Mouse (Mus musculus): ENCODE results near the gene Prkcg.

Gene Prkcg

DNA sequence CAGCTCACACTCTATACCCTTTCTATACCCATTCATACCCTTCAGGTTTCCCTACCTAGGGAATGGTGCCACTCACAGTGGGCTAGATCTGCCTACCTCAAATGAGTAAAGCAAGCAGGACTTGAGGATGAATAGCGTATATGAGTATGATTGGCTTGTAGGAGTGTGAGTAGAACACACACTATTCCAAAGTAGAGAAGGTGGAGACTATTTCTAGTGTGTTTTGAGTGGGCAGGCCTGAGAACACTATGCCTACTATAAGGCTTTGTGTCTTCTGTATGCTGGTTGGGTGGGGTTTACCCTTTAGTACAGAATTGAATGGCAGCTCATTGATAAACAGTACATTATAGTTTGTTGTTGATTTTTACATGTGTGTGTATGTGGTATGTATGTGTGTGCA lies 34.8 kb downstream of the Prkcg start:
- DNase-seq (ENCODE audit: low spot score): no peak

DNA sequence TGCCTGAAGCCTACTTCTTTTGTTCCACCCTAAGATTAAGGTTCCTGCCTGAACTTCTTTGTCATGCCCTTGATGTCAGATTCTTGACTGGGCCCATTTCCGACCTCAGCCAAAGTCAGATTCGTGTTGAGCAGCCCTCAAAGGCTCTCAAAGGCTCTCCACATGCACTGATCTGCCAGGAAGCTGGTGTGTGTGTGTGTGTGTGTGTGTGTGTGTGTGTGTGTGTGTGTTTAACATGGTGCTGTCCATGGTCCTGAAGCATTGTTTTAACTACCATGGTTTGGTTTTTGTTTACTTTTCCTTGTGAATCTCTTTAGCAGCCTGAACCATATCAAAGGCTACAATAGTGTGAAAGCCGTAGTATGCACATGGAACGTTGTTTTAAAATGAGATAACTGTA lies 39.0 kb downstream of the Prkcg start:
- no peak for DNase-seq (ENCODE audit: low spot score)

DNA sequence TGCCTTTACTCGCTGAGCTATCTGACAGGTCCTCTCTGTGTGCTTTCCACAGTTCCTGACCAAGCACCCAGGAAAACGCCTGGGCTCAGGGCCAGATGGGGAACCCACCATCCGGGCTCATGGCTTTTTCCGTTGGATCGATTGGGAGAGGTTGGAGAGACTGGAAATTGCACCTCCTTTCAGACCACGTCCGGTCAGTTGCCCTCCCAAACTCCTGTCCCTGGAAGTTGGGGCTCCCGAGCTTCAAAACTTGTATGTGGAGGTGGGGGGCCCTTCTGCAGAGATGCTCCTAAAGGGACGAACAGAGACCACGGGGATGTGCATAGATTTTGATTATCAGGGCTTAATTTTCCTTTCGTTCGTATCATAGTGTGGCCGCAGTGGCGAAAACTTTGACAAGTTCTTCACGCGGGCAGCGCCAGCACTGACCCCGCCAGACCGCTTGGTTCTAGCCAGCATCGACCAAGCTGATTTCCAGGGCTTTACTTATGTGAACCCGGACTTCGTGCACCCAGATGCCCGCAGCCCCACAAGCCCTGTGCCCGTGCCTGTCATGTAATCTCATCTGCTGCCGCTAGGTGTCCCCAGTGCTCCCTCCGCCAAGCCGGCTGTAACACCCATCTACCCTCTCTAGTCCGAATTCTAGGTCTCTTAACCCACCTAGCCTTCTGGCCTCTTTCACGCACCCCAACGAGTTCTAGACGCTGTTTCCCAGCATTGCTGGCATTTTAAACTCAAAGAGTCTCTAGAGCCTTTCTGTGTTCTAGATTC lies 41.0 kb downstream of the Prkcg start:
- DNase-seq (ENCODE audit: low spot score): peak; percentile 45

DNA sequence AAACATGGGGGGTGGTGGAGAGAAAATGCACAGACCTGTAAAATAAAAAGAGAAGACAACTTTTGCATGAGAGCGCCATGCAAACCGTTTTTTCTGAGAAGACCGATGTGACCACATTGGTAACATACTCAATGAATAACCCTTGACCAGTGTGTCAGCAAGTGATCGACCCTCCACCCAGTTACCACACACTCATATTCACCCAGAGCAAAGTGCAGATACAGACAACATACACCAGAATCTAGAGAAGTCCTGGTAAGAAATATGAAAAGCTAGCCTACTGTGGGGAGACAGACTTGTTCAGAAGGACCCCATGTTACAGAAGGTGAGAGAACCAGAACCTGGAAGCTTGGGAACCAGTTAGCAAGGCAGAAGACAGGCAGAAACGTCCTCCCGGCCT lies 42.2 kb downstream of the Prkcg start:
- DNase-seq (ENCODE audit: low spot score): no peak

DNA sequence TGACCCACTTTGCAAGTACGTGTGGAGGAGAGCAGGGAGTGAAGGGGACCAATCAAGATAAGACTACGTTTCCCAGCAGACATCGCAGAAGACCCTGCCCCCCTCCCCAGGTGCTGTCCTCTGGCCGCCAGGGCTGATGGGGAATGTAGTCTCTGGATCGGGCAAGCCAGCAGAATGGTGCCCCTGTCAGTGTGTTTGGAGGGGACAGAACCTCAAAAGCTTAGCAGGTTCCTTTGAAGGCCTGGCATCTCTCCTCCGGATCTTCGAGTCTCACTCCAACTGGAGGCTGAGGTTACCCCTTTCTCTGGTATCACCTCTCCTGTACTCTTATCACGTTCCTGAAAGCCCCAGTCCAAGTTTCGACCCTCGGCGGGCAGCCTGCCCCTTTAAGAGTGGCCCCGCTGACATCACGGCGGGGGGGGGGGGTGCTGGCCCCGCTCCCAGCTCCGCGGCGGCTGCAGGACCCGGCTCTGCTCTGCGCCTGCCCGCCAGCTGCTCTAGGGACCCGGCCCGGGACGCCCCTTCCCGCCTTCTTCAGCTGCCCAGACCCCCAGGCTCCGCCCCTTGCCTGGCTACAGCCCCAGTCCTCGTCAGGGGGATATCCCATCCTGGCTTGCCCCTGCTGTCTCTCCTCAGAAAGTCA lies 42.7 kb downstream of the Prkcg start:
- DNase-seq (ENCODE audit: low spot score): peak; percentile 44

DNA sequence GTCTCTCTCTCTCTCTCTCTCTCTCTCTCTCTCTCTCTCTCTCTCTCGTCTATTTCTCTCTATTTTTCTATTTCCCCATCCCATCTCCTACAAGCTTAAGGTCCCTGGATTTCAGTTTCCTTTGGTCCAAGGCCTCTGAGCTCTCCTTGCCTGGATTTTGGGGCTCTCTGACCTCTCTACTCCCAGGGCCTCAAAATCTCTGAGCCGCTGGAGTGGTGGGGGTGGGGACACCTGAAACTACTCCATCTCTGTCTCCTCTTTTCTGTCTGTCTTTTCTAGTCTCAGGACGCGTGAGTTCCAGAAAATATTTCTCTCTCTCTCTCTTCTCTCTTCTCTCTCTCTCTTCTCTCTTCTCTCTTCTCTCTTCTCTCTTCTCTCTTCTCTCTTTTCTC lies 43.2 kb downstream of the Prkcg start:
- no peak for DNase-seq (ENCODE audit: low spot score)

DNA sequence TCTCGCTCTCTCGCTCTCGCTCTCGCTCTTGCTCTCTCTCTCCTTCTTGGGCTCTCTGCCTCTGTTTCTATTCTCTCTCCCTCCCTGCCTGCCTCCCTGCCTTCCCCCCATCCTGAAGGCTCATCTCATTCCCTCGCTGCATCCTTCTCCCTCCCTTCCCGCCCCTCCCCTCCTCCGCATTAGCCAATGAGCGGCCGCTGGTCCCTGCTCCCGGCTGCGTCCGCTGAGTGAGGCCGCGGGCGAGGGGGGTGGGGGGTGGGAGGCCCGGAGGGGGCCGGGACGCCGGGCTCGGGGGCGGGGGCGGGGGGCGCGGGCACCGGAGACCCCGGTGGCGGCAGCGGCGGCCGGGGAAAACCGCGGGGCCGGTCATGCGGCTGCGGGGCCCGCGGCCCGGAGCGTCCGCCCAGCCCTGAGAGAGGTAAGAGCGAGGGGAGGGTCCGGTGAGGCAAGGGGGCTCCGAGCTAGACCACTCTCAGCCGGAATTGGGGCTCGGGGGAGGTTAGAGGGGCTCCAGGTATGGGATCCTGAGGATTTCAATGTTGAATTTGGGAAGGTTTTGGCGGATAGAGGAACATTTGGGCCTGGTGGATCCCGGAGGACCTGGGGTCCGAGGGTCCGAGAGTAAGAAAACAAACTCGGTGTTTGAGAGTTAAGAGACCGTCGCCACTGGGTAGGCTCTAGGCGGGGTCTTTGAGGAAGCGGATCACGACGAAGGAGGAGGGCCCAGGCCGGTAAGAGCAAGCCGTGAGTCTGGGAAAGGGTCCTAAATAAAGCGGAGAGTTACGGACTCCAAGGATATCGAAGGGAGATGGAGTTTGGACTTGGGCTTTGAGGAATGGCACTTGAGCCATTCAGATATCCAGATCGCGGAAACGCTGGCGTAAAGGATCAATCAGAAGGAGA lies 43.9 kb downstream of the Prkcg start, which contains the start of gene Cacng7:
Cacng7 (plus strand) TSS at position 337 of the 903 bp plus-strand sequence.
- DNase-seq (ENCODE audit: low spot score): no peak

DNA sequence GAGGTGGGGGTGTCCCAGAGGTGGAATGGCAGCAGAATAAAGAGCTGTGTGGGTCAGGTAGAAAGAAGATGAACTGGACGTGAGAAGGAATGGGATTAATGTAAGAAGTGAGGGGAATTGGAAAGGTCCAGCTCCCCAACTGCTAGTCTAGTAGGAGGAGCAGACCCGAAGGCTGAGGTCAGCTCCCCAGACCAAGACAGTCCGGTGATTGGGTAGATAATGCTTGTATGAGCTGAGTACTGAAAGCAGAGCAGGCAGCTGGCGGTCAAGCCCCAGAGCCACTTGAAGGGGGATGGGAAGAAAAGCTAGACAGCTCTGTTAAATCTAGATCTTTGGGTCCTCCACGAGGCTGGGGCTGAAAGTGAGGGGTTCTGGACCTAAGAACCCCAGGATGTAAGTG lies 44.6 kb downstream of the Prkcg start:
- no peak for DNase-seq (ENCODE audit: low spot score)

DNA sequence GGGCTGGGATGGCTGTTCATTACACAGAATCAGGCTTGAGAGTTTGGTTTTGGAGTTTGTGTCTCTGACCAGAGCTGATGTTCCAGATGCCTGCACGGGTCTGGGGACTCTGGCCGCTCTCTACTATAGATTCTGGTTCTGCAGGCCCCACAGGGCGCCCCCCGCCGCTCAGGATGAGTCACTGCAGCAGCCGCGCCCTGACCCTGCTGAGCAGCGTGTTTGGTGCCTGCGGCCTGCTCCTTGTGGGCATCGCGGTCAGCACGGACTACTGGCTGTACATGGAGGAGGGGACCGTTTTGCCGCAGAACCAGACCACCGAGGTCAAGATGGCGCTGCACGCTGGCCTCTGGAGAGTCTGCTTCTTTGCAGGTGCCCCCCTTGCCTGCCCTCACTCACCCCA lies 47.4 kb downstream of the Prkcg start:
- no peak for DNase-seq (ENCODE audit: low spot score)

DNA sequence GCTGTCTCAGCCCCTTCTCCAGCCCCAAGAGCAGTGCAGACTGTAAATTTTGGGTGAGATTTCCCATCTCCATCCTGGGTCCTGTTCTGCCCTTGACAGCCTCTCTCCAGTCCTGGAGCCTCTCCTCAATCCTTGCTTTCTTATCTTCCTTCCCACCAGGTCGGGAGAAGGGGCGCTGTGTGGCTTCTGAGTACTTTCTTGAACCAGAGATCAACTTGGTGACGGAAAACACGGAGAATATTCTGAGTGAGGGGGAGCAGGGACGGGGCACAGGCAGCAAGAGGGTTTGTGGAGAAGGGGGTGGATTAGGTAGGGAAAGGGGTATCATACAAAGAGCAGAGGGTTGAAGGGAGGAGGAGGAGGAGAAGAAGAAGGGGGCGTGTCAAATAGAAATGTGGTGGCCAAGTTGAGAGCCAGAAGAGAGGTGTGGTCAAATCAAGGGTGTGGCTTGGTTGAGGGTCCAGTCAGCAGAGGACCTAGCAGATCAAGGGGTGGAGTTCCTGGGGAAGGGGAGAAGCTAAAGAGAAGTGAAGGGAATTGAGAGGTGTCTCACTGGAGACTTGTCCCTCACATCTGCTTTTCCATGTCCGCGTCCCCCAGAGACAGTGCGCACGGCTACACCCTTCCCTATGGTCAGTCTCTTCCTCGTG lies 49.4 kb downstream of the Prkcg start:
- no peak for DNase-seq (ENCODE audit: low spot score)

DNA sequence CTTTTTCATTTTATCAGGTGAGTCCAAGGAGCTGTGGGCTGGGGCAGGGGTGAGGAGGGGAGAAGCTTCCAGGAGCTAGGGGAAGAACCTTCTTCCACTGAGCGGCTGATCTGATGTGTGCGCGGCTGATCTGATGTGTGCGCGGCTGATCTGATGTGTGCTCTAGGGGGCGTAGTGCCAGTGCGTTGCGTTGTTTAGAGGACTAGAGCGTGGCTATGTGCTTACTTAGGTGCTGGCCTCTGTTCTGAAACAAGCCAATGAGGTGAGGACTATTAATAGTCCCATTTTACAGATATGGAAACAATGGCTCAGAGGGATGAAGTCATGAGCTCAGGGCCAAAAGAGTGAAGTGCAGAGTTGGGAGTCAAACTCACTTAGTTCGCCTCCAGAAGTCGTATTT lies 50.0 kb downstream of the Prkcg start:
- DNase-seq (ENCODE audit: low spot score): no peak

DNA sequence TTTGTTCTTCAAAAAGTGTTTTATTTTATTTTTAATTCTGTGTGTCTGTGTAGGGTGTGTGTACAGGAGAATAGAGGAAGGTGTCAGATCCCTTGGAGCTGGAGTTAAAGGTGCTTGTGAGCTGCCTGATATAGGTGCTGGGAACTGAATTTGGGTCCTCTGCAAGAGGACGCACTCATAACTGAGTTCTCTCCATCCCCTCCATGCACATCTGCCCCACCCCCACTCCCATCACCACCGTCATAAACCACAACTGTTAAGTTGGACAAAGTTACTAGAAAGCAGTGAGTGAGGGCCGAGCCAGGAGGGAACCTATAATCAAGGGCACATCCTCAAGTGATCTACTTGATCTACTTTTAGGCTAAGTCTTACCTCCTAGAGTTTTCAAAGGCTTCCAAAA lies 54.9 kb downstream of the Prkcg start:
- no peak for DNase-seq (ENCODE audit: low spot score)

DNA sequence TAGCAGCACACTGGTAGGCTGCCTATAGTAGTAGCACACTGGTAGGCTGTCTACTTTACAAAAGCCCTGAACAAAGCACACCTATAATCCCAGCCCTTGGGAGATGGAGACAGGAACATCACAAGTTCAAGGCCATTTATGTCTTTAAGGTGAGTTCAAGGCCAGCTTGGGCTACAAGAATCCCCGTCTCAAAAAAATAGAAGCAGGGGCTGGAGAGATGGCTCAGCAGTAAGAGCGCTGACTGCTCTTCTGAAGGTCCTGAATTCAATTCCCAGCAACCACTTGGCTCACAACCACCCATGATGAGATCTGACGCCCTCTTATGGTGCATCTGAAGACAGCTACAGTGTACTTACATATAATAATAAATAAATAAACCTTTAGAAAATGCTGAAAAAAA lies 56.3 kb downstream of the Prkcg start:
- no peak for DNase-seq (ENCODE audit: low spot score)

DNA sequence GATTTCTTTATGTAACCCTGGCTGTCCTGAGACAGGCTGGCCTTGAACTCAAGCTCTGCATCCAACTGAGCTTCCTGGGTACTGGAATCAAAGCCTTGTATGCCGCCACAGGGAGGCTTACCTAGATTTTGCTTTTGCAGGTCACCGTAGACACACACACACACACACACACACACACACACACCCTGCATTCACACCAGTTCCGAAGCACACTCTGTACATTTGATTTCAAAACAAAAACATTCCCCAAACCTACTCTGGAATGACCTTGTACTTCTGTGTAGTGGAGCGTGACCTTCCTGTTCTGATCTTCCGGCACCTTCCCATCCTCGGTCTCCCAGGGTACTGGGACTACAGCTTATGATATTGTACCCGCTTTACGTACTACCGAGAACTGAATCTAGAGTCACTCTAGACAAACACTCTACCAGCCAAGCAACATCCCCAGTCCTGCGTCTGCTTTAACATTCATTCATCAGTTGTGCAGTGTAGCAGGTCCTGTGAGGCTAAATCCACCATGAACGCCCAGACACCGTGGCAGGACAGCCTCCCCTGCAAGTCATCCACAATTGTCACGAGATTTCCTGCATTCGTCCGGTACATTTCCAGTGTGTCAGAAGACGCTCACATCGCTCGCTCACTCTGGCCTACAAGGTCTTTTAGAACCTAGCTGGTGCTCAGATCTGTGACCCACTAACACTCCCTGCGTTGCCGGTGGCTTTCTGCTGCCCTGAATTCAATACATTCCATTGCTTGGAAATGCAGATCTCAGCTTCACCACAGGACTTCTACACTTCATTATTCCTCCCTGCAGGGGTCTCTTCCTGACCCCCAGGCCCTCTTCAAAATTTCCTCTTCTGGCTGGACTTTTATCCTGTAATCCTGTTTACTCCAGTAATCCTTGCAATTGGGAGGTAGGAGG lies 58.6 kb downstream of the Prkcg start:
- no peak for DNase-seq (ENCODE audit: low spot score)

DNA sequence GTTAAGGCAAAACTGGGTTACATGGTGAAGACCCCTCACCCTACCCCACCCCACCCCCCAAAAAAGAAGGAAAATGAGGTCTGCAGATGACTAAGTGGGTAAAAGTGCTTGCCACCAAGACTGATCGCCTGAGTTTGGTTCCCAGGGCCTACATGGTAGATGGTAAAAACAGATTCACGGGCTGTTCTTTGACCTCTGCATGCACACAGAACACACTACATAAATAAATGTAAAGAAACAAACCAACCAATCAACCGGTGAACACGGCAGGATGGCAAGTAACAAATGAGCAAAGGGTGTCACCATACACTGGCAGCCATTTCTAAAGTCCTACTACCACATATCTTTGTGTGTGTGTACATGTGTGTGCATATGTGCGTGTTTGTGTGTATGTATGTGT lies 59.3 kb downstream of the Prkcg start:
- DNase-seq (ENCODE audit: low spot score): no peak

DNA sequence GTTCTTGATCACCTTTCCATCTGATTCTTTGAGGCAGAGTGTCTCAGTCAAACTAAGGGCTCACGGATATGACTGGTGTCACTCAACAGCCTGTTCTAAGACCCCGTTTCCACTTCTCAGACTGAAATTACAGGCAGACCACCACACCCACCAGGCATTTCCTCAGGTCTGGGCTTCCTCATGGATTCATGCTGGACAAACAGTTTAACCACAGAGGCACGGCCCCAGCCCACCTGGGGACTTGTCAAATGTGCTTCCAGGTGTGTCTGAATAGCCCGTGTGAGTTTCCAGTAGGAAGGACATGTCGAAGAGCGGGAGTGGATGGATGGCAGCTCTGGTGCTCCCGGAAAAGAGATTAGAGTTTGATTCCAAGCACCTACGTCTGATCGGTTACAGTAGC lies 60.8 kb downstream of the Prkcg start:
- DNase-seq (ENCODE audit: low spot score): no peak

DNA sequence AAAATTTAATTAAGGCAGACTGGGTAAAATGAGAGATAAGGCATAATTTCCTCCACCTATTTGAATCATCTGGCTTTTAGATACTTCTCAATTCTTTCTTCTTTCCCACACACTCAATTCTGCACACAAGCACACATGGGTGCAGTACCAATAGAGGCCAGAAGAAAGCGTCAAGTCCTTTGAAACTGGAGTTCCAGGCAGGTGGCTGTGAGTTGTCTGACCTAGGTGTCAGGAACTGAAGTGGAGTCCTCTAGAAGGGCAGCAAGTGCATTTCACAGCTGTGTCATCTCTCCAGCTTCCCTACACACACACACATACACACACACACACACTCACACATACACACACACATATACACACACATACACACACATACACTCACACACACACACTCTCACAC lies 62.6 kb downstream of the Prkcg start:
- no peak for DNase-seq (ENCODE audit: low spot score)

DNA sequence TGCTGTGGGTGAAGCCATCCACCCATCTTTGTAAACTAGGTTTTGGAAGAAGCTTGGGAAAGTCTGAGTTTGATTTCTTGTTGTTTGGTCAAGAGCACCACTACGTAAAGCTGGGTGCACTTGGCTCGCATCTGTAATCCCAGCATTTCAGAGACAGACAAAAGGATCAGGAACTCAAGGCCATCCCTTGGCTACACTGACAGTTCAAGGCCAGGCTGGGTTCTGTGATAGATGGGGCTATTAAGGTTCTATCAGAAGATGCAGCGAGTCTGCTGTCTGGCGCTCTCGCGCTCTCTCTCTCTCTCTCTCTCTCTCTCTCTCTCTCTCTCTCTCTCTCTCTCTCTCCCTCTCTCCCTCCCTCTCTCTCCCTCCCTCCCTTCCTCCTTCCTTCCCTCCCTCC lies 65.9 kb downstream of the Prkcg start:
- DNase-seq (ENCODE audit: low spot score): no peak

DNA sequence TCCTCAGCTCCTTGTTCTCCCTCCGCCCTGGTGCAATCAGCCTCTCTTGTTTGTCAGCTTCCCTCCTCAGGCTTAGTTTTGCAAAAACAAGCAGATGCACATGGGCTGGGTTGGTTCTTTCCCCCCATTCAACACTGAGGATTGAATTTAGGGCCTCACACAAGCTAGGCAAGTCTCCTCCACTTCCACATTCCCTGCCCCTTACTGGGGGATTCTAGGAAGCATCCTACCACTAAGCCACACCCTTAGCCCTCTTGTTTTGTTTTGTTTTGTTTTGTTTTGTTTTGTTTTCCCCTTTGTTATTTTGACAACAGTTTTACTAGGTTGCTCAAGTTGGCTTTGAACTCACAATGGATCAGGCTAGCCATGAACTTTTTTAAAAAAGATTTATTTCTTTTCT lies 71.7 kb downstream of the Prkcg start:
- no peak for DNase-seq (ENCODE audit: low spot score)

DNA sequence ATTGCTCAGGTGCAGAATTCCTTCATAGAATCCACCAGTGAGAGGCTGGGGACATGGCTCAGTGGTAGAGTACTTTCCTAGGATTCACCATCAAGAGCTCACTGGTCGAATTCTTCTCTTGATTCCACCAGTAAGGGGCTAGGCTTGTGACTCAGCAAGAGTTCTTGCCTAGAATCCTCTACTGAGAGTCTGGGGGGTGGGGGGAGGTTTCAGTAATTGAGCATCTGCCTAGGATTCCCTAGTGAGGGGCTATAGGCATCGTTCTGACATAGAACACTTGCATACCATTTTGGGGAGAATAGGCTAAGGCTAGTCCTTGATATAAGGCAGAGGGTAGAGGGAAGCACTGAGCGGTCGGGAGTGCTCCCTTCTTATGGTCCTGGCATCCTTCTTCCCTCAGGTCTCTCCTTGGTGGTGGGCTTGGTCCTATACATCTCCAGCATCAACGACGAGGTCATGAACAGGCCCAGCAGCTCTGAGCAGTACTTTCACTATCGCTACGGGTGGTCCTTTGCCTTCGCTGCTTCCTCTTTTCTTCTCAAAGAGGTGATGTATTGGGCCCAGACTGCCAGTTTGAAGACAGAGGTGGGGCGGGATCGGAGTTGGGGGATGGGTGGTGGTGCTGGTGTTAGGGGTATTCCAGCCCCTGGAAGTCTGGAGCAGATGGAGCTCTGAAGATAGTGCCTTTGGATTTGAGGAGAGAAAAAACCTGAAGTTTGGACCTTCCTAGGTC lies 76.7 kb downstream of the Prkcg start:
- DNase-seq (ENCODE audit: low spot score): no peak

Measured in ovary, postnatal 10 days (tissue).